Mouse (Mus musculus): Measurements from ENCODE around the gene Nabp2. TPM values are rescaled to one million over a fixed set of nuclear protein-coding genes. Genes with fewer than 3 reads are reported as not detected.

Gene Nabp2
- polyA plus RNA-seq, 1 experiment from 2014 or later = 33.8 TPM

- TF ChIP-seq EP300 (IDR thresholded peaks at IDR 0.05; ENCODE audit: low read depth) (no peak), CTCF (IDR thresholded peaks at IDR 0.05; ENCODE audit: low read depth) (no peak)
- no peaks in the 10 kb centered on the region for H3K9me3 ChIP-seq (ENCODE audit: low read length)
- peak overlapping the region; percentile 92 for H3K4me2 ChIP-seq (ENCODE audit: low read depth, low read length)
- no peak for DNase-seq
- WGBS (ENCODE audit: insufficient replicate concordance) = under 1% methylated on average over 29 of the region's 47 CpGs
- peak overlapping the region; percentile 80 for H3K27ac ChIP-seq (ENCODE audit: low read depth)
- H3K4me1 ChIP-seq (ENCODE audit: insufficient read depth) = peaks cover 19% of the 10 kb centered on the region
- peak; percentile 74 for ATAC-seq
- no peaks in the 10 kb centered on the region for H3K27me3 ChIP-seq (ENCODE audit: insufficient read depth, low read length)
- peaks cover 25% of the 10 kb centered on the region for H3K36me3 ChIP-seq (replicated peaks; ENCODE audit: insufficient read depth, low read length)
- H3K4me3 ChIP-seq (ENCODE audit: low read depth, low read length) = peak overlapping the region; percentile 96
- peak overlapping the region; percentile 97 for H3K9ac ChIP-seq (replicated peaks)
Measured at GRCm38 (mm10) chr10:128377222-128377939, 33.9 kb downstream of the Nabp2 start.

DNA sequence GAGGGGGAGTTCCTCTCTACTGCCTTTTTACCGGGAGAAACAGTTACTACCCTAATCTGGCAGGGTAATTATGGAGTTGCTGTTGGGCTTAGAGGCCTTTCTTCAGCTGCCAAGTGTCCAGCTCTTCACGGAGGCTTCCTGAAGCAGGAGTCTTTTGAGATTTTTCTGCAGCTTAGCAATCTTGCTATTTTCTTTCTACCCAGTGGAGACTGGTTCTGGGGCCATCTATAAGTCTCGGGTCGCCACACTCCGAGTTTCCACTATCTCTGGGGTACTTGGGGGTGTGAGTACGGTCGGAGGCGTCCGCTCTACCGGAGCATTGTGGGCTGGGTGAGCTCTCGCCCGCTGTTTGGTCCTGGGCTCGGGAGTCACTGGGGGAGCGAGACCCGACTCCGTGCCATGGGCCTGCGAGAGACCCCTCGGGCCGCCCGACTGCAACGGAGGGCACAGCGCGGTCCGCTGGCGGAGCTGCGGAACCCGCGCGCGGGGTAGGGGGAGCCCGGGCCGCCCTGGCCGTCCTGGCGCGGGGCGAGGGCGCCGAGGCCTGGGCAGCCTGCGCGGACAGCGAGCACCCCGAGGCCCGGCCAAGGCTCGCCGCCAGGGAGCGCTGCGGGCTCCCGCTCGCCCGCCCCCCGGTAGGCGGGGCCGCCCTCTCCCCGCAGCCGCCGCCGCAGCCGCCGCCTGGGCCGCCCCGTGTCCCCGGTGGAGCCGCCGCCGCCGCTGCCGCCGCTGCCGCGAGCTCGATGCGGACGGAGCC is 34.7 kb downstream of the Nabp2 start, which contains the start of gene Ankrd52:
TSS of gene Ankrd52 (plus strand) at position 661 of the 757 bp plus-strand sequence.
- Histone ChIP-seq H3K4me3 (ENCODE audit: low read depth, low read length) (peak within 1 kb of the TSS; percentile 96), H3K4me1 (ENCODE audit: insufficient read depth) (peaks cover 19% of the 10 kb centered on the region), H3K4me2 (ENCODE audit: low read depth, low read length) (peak within 1 kb of the TSS; percentile 92), H3K36me3 (replicated peaks; ENCODE audit: insufficient read depth, low read length) (peaks cover 19% of the 10 kb centered on the region), H3K27me3 (ENCODE audit: insufficient read depth, low read length) (no peaks in the 10 kb centered on the region), H3K27ac (ENCODE audit: low read depth) (peak within 1 kb of the TSS; percentile 80), H3K9ac (replicated peaks) (peak within 1 kb of the TSS; percentile 97), H3K9me3 (ENCODE audit: low read length) (no peaks in the 10 kb centered on the region)
- DNase-seq (peak; percentile 91), ATAC-seq (peak; percentile 93)
- under 1% methylated on average over 37 of the region's 73 CpGs for WGBS (ENCODE audit: insufficient replicate concordance)
- no peak for TF ChIP-seq EP300 (IDR thresholded peaks at IDR 0.05; ENCODE audit: low read depth)
- TF ChIP-seq CTCF (IDR thresholded peaks at IDR 0.05; ENCODE audit: low read depth) = peak; percentile 53

- Histone ChIP-seq H3K36me3 (replicated peaks; ENCODE audit: insufficient read depth, low read length) (peaks cover 15% of the 10 kb centered on the region; the same call in 1 of the 2 replicates), H3K9ac (replicated peaks) (peak overlapping the region; percentile 97), H3K4me3 (ENCODE audit: low read depth, low read length) (peak overlapping the region; percentile 96), H3K27ac (ENCODE audit: low read depth) (peak overlapping the region; percentile 80), H3K27me3 (ENCODE audit: insufficient read depth, low read length) (no peaks in the 10 kb centered on the region), H3K4me1 (ENCODE audit: insufficient read depth) (peaks cover 19% of the 10 kb centered on the region), H3K9me3 (ENCODE audit: low read length) (no peaks in the 10 kb centered on the region), H3K4me2 (ENCODE audit: low read depth, low read length) (peak overlapping the region; percentile 92)
- WGBS (ENCODE audit: insufficient replicate concordance) = 59% methylated on average over 4 of the region's 4 CpGs
- TF ChIP-seq CTCF (IDR thresholded peaks at IDR 0.05; ENCODE audit: low read depth) = no peak
- no peak for TF ChIP-seq EP300 (IDR thresholded peaks at IDR 0.05; ENCODE audit: low read depth)
- ATAC-seq = no peak
- no peak for DNase-seq
Measured at GRCm38 (mm10) chr10:128376099-128376454, 35.2 kb downstream of the Nabp2 start.

GRCm38 (mm10) chr10:128374393-128374792 is 36.9 kb downstream of the Nabp2 start:
- ATAC-seq (no peak), DNase-seq (no peak)
- H3K4me2 ChIP-seq (ENCODE audit: low read depth, low read length) = no peak overlapping the region
- 78% methylated on average over 6 of the region's 6 CpGs for WGBS (ENCODE audit: insufficient replicate concordance)
- H3K36me3 ChIP-seq (replicated peaks; ENCODE audit: insufficient read depth, low read length) = 0 out of 2 replicates have a peak, but pooled peaks cover 6% of the 10 kb centered on the region
- H3K9me3 ChIP-seq (ENCODE audit: low read length) = no peaks in the 10 kb centered on the region
- H3K27ac ChIP-seq (ENCODE audit: low read depth) = no peak overlapping the region
- H3K4me1 ChIP-seq (ENCODE audit: insufficient read depth) = peaks cover 23% of the 10 kb centered on the region
- no peak overlapping the region for H3K9ac ChIP-seq (replicated peaks)
- TF ChIP-seq CTCF (IDR thresholded peaks at IDR 0.05; ENCODE audit: low read depth) = peak; percentile 52
- no peak for TF ChIP-seq EP300 (IDR thresholded peaks at IDR 0.05; ENCODE audit: low read depth)
- H3K27me3 ChIP-seq (ENCODE audit: insufficient read depth, low read length) = no peaks in the 10 kb centered on the region
- H3K4me3 ChIP-seq (ENCODE audit: low read depth, low read length) = no peak overlapping the region

GRCm38 (mm10) chr10:128372989-128373748 is 38.1 kb downstream of the Nabp2 start:
- peaks cover 22% of the 10 kb centered on the region for H3K4me1 ChIP-seq (ENCODE audit: insufficient read depth)
- H3K9ac ChIP-seq (replicated peaks) = no peak overlapping the region
- no peaks in the 10 kb centered on the region for H3K36me3 ChIP-seq (replicated peaks; ENCODE audit: insufficient read depth, low read length)
- ATAC-seq (no peak), DNase-seq (no peak)
- no peaks in the 10 kb centered on the region for H3K27me3 ChIP-seq (ENCODE audit: insufficient read depth, low read length)
- 39% methylated on average over 6 of the region's 6 CpGs for WGBS (ENCODE audit: insufficient replicate concordance)
- peak; percentile 10; the same call in 1 of the 2 replicates for TF ChIP-seq CTCF (IDR thresholded peaks at IDR 0.05; ENCODE audit: low read depth)
- TF ChIP-seq EP300 (IDR thresholded peaks at IDR 0.05; ENCODE audit: low read depth) = no peak
- peak overlapping the region; percentile 44; the same call in 1 of the 2 replicates for H3K27ac ChIP-seq (ENCODE audit: low read depth)
- H3K4me2 ChIP-seq (ENCODE audit: low read depth, low read length) = no peak overlapping the region
- H3K4me3 ChIP-seq (ENCODE audit: low read depth, low read length) = no peak overlapping the region
- H3K9me3 ChIP-seq (ENCODE audit: low read length) = no peaks in the 10 kb centered on the region

Data from liver, postnatal 0 days (tissue).